Mouse (Mus musculus) stomach, embryonic 15.5 days (tissue): ENCODE measurements at regions not wholly inside any gene's neighbourhood (a gene's known extent, or its start where the extent isn't known, plus 50 kb on each side); places are given as distances from the start of the nearest gene placed in this dataset.

ENCODE experiments used
- ATAC-seq: fragments of 200-750 bp; cut with Nextera tagmentation; 2 replicates; pipeline ENCODE4 v1.8.0; 2017; ENCODE audit warnings: low read depth, moderate number of reproducible peaks, moderate TSS enrichment; ENCODE audit not compliant: insufficient read depth, low FRiP score
- H3K27ac ChIP-seq: fragments of 300-500 bp; sonication (generic); 2 replicates; pipeline ENCODE4 v1.5.1; 2015; ENCODE audit warnings: mild to moderate bottlenecking, inconsistent platforms
- H3K27me3 ChIP-seq: fragments of 300-500 bp; sonication (generic); replicated peaks from 2 replicates; pipeline ENCODE4 v1.6.1; 2015; ENCODE audit warnings: inconsistent platforms
- H3K36me3 ChIP-seq: fragments of 300-500 bp; sonication (generic); 2 replicates; pipeline ENCODE4 v1.6.1; 2015; ENCODE audit warnings: inconsistent platforms
- H3K4me1 ChIP-seq: fragments of 300-500 bp; sonication (generic); 2 replicates; pipeline ENCODE4 v1.6.1; 2015; ENCODE audit warnings: inconsistent platforms
- H3K4me2 ChIP-seq: fragments of 300-500 bp; sonication (generic); 2 replicates; pipeline ENCODE4 v1.6.1; 2015; ENCODE audit warnings: mild to moderate bottlenecking, inconsistent platforms
- H3K4me3 ChIP-seq: fragments of 300-500 bp; sonication (generic); replicated peaks from 2 replicates; pipeline ENCODE4 v1.5.1; 2015; ENCODE audit warnings: inconsistent platforms
- H3K9ac ChIP-seq: fragments of 300-500 bp; sonication (generic); 2 replicates; pipeline ENCODE4 v1.6.1; 2015; ENCODE audit warnings: inconsistent platforms
- H3K9me3 ChIP-seq: fragments of 300-500 bp; sonication (generic); 2 replicates; pipeline ENCODE4 v1.6.1; 2016; ENCODE audit warnings: inconsistent platforms
- WGBS: fragments of 180-500 bp; shearing (Covaris S2); methylation state at CpG from one replicate; pipeline ENCODE4 v1.1.7; 2015; 5-methylcytosine and 5-hydroxymethylcytosine counted together

GRCm38 (mm10) chr17:76205082-76205481 is 653.3 kb upstream of the Fam98a start:
- no peak overlapping the region for H3K9ac ChIP-seq
- H3K27ac ChIP-seq = no peak overlapping the region
- ATAC-seq = no peak
- no peak overlapping the region for H3K4me3 ChIP-seq
- no peaks in the 10 kb centered on the region for H3K36me3 ChIP-seq
- no peaks in the 10 kb centered on the region for H3K4me1 ChIP-seq
- H3K27me3 ChIP-seq = no peaks in the 10 kb centered on the region
- no peak overlapping the region for H3K4me2 ChIP-seq
- no peaks in the 10 kb centered on the region for H3K9me3 ChIP-seq

DNA sequence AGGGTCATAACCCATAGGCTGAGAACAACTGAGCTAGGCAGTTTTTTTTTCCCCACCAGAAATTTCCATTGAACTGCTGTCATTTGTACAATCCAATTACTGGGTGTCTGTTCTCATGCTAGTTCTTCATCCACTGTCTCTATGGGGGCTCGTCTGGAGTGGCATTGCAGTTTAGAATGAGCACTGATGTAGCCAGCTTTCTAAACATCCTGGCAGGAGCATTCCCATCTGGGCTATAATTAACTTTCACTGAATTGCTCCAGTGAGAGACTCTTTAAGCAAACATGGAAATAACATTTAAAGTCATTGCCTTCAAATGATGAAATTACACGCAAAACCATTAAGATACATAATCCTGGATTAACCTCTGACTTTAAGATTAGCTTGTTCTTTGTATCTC is 633.1 kb upstream of the Fam98a start:
- ATAC-seq = no peak
- Histone ChIP-seq H3K4me2 (no peak overlapping the region), H3K4me3 (no peak overlapping the region), H3K27ac (no peak overlapping the region), H3K36me3 (no peaks in the 10 kb centered on the region), H3K27me3 (no peaks in the 10 kb centered on the region), H3K4me1 (no peaks in the 10 kb centered on the region), H3K9me3 (no peaks in the 10 kb centered on the region), H3K9ac (no peak overlapping the region)
- WGBS = 53% methylated on average over 2 of the region's 2 CpGs

DNA sequence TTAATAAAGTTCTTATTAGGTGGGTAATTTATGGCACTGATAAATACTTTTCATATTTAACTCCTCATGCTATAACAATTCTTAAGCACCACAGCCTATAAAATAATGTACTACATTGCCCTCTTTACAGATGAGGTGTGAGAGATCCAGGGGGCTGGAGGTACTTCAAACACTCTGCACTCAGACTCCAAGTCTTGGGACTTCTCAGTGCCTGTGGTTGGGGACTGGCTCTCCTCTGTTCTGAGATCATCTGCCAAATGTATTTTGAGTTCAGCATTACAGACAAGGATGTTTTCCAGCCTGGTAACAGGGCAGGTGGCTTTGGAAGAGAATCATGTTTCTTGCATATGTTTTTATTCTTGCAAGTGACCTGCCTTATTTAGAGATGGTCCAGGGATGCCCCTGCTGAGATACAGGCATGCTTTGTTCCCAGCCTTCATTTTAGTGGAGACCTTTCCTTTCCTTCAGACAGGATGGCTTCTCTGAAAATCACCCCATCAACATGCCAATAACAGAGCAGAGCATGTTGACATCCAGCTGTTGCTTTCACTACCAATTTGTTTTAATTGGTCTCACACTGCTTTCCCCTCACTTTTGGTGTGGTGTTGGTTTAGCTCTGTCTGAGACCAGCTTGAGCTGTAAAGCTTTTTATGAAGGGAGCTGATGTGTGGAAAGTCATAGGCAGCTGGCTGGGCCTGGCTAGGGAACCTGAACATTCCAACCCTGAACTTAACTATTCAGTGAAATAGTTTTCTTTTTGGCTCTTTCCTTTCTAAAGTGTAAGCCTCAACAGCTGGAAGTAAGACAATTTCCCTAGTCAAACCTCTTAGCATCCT is 585.1 kb upstream of the Fam98a start:
- no peaks in the 10 kb centered on the region for H3K27me3 ChIP-seq
- H3K9me3 ChIP-seq = no peaks in the 10 kb centered on the region
- H3K36me3 ChIP-seq = no peaks in the 10 kb centered on the region
- no peak for ATAC-seq
- no peak overlapping the region for H3K4me3 ChIP-seq
- H3K27ac ChIP-seq = no peak overlapping the region
- H3K4me2 ChIP-seq = no peak overlapping the region
- H3K4me1 ChIP-seq = no peaks in the 10 kb centered on the region
- H3K9ac ChIP-seq = no peak overlapping the region

- Histone ChIP-seq H3K27ac (no peak overlapping the region), H3K36me3 (no peaks in the 10 kb centered on the region), H3K4me1 (no peaks in the 10 kb centered on the region), H3K4me2 (no peak overlapping the region), H3K4me3 (no peak overlapping the region), H3K9me3 (no peaks in the 10 kb centered on the region), H3K9ac (no peak overlapping the region), H3K27me3 (no peaks in the 10 kb centered on the region)
- no peak for ATAC-seq
- WGBS = 59% methylated on average over 3 of the region's 3 CpGs
These were observed 582.3 kb upstream of the Fam98a start for GRCm38 (mm10) chr17:76134030-76134429.

DNA sequence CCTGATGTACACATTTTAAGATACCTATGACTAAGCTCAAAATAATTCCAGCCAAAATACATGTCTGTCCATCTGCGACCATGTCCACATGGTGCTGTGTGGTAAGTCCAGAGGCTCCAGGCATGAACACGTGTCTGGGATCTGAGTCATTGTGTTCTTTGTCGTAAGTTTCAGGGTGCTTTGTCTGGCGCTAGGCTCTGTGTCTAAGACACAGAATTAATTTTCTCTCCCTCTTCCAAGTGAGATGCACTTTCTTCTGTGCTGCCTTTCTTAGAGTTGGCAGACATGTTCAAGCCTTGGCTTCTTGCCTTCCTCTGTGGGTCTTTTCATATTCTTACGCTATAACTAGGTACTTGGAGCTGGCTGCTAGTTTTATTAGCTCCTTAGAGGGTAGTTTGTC is 573.5 kb upstream of the Fam98a start:
- Histone ChIP-seq H3K4me1 (no peaks in the 10 kb centered on the region), H3K9ac (no peak overlapping the region), H3K4me2 (no peak overlapping the region), H3K27me3 (no peaks in the 10 kb centered on the region), H3K4me3 (no peak overlapping the region), H3K36me3 (no peaks in the 10 kb centered on the region), H3K9me3 (no peaks in the 10 kb centered on the region), H3K27ac (no peak overlapping the region)
- 77% methylated on average over 5 of the region's 5 CpGs for WGBS
- no peak for ATAC-seq

DNA sequence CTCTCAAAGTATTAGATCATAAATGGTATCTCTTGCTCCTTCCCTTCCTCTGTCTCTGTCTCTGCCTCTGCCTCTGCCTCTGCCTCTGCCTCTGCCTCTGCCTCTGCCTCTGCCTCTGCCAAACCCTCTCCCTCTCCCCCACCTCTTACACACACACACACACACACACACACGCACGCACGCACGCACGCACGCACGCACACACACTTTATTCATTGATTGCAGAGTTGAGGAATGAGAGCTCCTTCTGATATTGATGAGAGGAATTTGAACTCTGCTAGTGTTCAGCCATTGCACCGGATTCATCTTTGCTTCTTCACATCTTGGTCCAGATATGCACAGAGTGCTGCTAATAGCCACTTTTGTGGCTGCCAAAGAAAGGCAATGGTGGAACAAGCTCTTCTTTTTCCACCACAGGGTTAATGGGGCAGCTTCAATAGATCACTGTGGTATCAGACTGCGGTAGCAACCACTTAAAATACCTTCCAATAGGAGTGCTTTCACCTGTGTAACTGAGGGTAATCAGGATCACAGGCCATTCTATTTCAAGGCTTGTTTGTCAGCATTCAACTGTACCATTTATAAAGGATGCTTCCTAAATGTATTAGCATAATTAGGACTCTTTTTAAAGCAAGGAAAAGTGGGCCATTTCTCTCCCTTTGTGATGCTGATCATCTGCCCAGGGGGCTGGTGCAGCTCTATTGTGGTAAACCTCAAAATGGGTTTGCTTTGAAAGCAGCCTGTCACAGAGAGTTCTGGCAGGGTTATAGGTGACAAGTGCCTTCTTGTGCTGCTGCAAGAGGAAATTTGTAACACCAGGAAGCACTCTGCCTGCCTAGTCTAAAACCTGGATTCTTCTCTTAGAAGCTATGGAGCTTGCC is 559.8 kb upstream of the Fam98a start:
- H3K4me1 ChIP-seq = no peaks in the 10 kb centered on the region
- no peak overlapping the region for H3K4me2 ChIP-seq
- no peak overlapping the region for H3K4me3 ChIP-seq
- no peaks in the 10 kb centered on the region for H3K36me3 ChIP-seq
- H3K9ac ChIP-seq = no peak overlapping the region
- H3K27ac ChIP-seq = no peak overlapping the region
- no peaks in the 10 kb centered on the region for H3K27me3 ChIP-seq
- H3K9me3 ChIP-seq = no peaks in the 10 kb centered on the region
- 76% methylated on average over 9 of the region's 9 CpGs for WGBS
- no peak for ATAC-seq

DNA sequence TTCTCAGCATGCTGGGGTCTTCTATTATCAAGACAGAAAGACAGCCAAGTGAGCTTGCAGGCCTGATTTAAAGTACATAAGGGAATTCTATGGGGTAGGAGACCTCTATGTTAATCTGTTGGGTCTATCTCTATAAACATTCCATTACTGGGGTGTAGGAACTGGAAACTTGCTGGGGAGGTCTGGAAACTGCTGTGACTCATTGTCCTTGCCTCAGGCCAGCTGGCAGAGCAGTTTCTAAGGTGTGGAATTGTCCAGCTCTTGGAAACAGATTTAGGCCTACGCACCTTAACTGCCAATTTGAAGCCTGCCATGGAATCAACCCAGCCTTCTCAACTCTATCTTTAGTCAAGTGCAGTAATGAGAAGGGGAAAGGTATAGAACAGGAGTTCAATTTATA is 559.1 kb upstream of the Fam98a start:
- H3K27me3 ChIP-seq = no peaks in the 10 kb centered on the region
- H3K4me1 ChIP-seq = no peaks in the 10 kb centered on the region
- H3K4me2 ChIP-seq = no peak overlapping the region
- 97% methylated on average over 1 of the region's 1 CpGs for WGBS
- no peak overlapping the region for H3K27ac ChIP-seq
- H3K36me3 ChIP-seq = no peaks in the 10 kb centered on the region
- ATAC-seq = no peak
- H3K9ac ChIP-seq = no peak overlapping the region
- H3K9me3 ChIP-seq = no peaks in the 10 kb centered on the region
- H3K4me3 ChIP-seq = no peak overlapping the region

DNA sequence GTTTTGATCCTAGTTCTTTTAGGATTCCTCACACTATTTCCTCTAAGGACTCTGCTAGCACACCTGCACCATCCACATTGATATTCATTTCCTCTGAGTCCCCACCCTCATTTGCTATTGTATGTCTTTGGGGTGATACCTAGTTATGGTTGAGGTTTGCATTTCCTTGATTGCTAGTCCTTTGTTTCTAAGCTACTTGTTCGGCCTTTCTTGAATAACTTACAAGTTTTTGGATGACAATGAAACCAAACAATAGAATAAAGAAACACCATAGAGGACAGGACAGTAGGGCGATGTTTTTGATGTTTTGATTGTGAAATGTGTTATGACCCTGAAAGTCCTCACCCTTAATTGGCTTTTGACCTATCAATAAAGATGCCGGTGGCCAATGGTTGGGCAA is 531.8 kb upstream of the Fam98a start:
- no peak overlapping the region for H3K27ac ChIP-seq
- H3K4me1 ChIP-seq = no peaks in the 10 kb centered on the region
- no peak overlapping the region for H3K4me2 ChIP-seq
- WGBS = 90% methylated on average over 3 of the region's 3 CpGs
- no peak overlapping the region for H3K9ac ChIP-seq
- no peaks in the 10 kb centered on the region for H3K9me3 ChIP-seq
- no peaks in the 10 kb centered on the region for H3K36me3 ChIP-seq
- H3K27me3 ChIP-seq = no peaks in the 10 kb centered on the region
- H3K4me3 ChIP-seq = no peak overlapping the region
- ATAC-seq = no peak

DNA sequence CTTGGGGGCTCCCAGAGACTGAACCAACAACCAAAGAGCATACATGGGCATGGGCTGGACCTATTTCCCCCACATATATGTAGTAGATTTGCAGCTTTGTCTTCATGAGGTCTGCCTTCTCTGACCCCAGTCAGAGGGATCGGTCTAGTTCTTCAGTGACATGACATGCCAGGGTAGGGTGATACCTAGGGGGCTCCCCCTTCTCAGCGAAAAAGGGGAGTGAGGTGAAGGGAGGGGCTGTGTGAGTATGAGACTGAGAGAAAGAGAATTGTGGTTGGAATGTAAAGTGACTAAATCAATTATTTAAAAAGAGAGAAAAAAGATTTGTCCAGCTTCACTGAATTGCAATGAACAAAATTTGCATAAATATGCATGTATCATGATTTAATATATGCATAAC is 530.0 kb upstream of the Fam98a start:
- no peaks in the 10 kb centered on the region for H3K36me3 ChIP-seq
- H3K4me3 ChIP-seq = no peak overlapping the region
- WGBS = 89% methylated on average over 2 of the region's 2 CpGs
- no peak overlapping the region for H3K9ac ChIP-seq
- no peak overlapping the region for H3K4me2 ChIP-seq
- no peaks in the 10 kb centered on the region for H3K9me3 ChIP-seq
- ATAC-seq = no peak
- H3K27me3 ChIP-seq = no peaks in the 10 kb centered on the region
- no peak overlapping the region for H3K27ac ChIP-seq
- no peaks in the 10 kb centered on the region for H3K4me1 ChIP-seq

DNA sequence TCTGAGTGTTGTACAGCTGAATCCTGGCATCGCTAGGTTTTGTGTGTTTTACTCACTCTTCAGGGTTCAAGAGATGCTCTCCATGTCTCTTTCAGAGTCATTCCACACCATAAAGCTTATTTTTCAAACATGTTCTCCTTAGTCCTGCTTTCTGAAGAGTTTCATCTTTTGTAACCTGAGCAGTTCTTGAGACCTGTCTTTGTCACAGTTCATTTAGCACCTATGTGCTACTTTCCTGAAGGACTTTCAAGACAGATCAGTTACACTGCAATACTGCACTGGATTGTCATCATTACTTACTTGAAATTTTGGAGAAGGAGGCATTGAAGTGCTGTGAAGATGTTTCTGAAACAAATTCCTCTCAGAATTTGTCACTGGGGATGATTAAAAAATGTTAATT is 494.7 kb upstream of the Fam98a start:
- WGBS = 77% methylated on average over 1 of the region's 1 CpGs
- H3K27ac ChIP-seq = no peak overlapping the region
- no peak overlapping the region for H3K4me2 ChIP-seq
- no peak overlapping the region for H3K4me3 ChIP-seq
- H3K9ac ChIP-seq = no peak overlapping the region
- no peaks in the 10 kb centered on the region for H3K4me1 ChIP-seq
- no peaks in the 10 kb centered on the region for H3K9me3 ChIP-seq
- H3K36me3 ChIP-seq = no peaks in the 10 kb centered on the region
- H3K27me3 ChIP-seq = no peaks in the 10 kb centered on the region
- no peak for ATAC-seq

DNA sequence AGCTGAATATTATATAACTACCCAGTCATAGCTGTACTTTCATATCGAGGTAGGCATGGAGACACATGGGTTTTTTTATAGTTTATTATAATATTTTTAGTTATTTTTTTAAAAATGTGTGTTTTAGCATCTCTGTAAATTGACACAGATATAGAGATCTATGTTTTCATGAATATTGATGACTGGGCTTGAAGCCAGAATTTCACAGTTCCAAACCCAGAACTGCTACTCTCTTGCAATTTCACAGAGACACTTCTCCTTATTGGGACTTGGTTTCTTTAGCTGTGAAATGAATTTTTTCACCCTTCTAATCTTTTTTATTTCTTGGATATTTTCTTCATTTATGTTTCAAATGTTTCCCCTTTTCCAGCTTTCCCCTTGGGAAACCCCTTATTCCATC is 481.0 kb upstream of the Fam98a start:
- H3K4me1 ChIP-seq = no peaks in the 10 kb centered on the region
- H3K27ac ChIP-seq = no peak overlapping the region
- H3K27me3 ChIP-seq = no peaks in the 10 kb centered on the region
- no peak for ATAC-seq
- no peaks in the 10 kb centered on the region for H3K9me3 ChIP-seq
- H3K4me2 ChIP-seq = no peak overlapping the region
- 78% methylated on average over 1 of the region's 1 CpGs for WGBS
- H3K4me3 ChIP-seq = no peak overlapping the region
- H3K9ac ChIP-seq = no peak overlapping the region
- no peaks in the 10 kb centered on the region for H3K36me3 ChIP-seq

DNA sequence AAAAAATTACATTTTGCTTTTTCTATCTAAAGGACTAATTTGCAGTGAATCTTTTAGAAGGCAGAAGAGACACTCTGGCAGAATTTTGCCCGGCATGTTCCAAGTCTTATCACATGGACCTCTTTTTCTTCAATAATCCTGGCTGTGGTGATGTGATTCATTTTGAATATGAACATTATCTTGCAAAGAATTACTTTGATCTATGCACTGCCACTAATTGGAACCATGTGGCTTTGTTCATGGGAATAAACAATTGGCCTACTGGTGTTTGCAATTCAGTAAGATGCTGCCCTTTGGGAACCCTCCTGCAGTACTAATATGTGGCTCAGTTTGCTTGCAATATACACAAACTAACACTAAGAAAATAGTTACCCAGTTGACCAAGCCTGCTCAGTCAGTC is 456.3 kb upstream of the Fam98a start:
- Histone ChIP-seq H3K27me3 (no peaks in the 10 kb centered on the region), H3K36me3 (no peaks in the 10 kb centered on the region), H3K9ac (no peak overlapping the region), H3K4me2 (no peak overlapping the region), H3K9me3 (no peaks in the 10 kb centered on the region), H3K4me1 (no peaks in the 10 kb centered on the region), H3K4me3 (no peak overlapping the region), H3K27ac (no peak overlapping the region)
- ATAC-seq = no peak
- 86% methylated on average over 1 of the region's 1 CpGs for WGBS
